Mouse (Mus musculus) erythroid progenitor cell, adult 5-6 weeks (primary cell): ENCODE data around the gene Olfr229. TPM values are rescaled to one million over a fixed set of nuclear protein-coding genes. Genes with fewer than 3 reads are reported as not detected.
"Not testable (repeated sequence)": the region's sequence is repeated elsewhere in the genome, so short reads cannot be mapped to it uniquely, and the experiment has no call there.

Experiments
- ATAC-seq: replicated peaks from 2 replicates; pipeline ENCODE4 v1.8.0; 2016; ENCODE audit warnings: moderate number of reproducible peaks, mild to moderate bottlenecking, moderate TSS enrichment, inconsistent platforms; ENCODE audit not compliant: poor library complexity, low FRiP score, severe bottlenecking
- total RNA-seq, 2 experiments: library from RNA; stranded (forward) in 1 of 2; stranded (reverse) in 1 of 2; fragments of 150-400 nt in 1 of 2; fragments of 186-747, 209-891 nt in 1 of 2; gene quantifications; 2 replicates each; pipeline versions ENCODE4 v1.2.3 to v1.2.4; 2015 to 2017; ENCODE audit warnings: low replicate concordance in 2 of 2

Gene Olfr229
- not detected in 2 replicates for total RNA-seq (2015; ENCODE audit: low replicate concordance)
- not detected in 2 replicates for total RNA-seq (2017; ENCODE audit: low replicate concordance)

- no peak for ATAC-seq
Measured at GRCm38 (mm10) chr9:39907036-39907435, at the start of gene Olfr229. Olfr229 (plus strand) TSS chr9:39907336.

GRCm38 (mm10) chr9:39866122-39866521, 41.0 kb upstream of the Olfr229 start, which contains the start of gene Olfr972:
Olfr972 (plus strand) TSS chr9:39866422.
- ATAC-seq: no peak

GRCm38 (mm10) chr9:39871986-39872385, 35.1 kb upstream of the Olfr229 start:
- ATAC-seq: not testable (repeated sequence)

DNA sequence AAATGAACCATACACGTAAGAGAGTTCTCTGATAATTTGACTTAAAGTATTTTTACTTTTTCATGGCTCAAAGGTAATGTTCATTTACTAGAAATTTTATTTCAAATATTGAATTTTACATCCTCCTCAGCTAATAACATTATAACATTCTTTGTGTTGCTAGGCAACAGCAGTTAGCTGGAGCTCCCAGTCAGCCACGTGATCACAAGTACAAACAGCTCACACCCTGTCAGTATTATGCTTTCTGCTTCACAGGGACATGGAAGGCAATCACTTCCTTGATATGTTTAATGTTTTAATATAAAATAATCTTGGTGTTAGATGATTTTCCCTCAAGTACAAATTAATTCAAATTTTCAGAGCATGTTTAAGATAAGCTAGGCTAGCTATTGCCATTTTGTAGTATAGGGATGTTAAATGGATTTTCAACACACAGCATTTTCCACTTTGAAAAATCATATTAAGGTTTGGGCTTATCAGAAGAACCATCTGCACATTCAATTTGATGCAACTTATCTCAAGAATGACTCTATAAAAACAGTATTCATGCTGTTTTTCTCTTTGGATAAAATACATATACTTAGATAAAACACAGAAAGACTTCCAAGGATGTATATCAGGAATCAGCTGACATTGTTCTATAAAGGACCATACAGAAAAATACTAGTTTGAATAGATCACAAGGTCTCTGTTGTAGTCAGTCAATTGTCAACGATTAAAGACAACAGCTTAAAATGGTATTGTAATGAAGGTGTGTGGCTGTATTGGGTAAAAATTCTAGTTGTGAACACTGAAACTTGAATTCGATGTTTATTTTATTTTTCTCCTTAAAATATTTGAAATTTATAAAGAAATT, 29.4 kb upstream of the Olfr229 start:
- not testable (repeated sequence) for ATAC-seq

DNA sequence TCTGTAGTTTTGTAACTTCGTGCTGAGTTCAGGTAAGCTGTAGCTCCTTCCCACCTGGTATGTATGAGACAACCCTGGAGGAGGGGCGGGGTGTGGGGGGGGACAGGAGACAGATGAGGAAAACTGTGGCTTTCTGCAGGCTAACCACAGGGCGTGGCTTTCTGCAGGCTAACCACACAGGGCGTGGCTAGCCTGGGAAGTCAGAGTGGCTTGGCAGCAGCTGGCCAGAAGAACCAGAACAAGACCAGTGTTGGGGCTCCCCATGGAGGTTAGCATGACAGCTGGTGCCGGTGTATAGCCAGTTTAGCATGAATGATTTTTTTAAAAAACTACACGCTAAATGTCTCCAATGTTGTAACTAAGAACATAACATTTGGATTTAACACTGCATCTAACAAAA, 2.0 kb upstream of the Olfr229 start:
- no peak for ATAC-seq

- no peak for ATAC-seq
Measured at GRCm38 (mm10) chr9:39909939-39910338, 2.8 kb downstream of the Olfr229 start.

DNA sequence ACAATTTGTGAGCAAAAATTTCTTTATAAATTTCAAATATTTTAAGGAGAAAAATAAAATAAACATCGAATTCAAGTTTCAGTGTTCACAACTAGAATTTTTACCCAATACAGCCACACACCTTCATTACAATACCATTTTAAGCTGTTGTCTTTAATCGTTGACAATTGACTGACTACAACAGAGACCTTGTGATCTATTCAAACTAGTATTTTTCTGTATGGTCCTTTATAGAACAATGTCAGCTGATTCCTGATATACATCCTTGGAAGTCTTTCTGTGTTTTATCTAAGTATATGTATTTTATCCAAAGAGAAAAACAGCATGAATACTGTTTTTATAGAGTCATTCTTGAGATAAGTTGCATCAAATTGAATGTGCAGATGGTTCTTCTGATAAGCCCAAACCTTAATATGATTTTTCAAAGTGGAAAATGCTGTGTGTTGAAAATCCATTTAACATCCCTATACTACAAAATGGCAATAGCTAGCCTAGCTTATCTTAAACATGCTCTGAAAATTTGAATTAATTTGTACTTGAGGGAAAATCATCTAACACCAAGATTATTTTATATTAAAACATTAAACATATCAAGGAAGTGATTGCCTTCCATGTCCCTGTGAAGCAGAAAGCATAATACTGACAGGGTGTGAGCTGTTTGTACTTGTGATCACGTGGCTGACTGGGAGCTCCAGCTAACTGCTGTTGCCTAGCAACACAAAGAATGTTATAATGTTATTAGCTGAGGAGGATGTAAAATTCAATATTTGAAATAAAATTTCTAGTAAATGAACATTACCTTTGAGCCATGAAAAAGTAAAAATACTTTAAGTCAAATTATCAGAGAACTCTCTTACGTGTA, 21.1 kb downstream of the Olfr229 start:
- not testable (repeated sequence) for ATAC-seq

GRCm38 (mm10) chr9:39928837-39929236, 21.7 kb downstream of the Olfr229 start:
- ATAC-seq: not testable (repeated sequence)

- ATAC-seq: no peak
Measured at GRCm38 (mm10) chr9:39937201-39937600, 30.1 kb downstream of the Olfr229 start, which contains the start of gene Olfr974. Olfr974 (plus strand) TSS chr9:39937501.

DNA sequence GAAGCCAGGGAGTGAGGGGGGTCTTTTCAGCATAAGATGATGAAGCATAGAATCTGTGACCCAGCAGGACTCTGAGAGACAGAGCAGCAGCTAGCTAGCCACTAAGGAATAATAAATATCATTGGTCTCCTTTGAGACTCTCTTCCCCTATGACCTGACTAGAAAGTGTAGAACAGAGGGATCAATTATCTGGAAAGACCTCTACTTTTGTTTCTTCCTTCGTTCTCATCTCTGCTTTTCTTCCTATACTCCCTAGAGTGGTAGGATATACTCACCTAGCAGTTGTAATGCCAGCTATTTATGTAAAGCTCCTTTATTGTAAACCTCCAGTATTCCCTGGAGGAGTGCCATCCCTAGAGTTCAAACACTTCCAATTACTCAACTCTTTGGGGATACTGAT, 44.8 kb downstream of the Olfr229 start, which contains the start of gene Olfr975:
Olfr975 (minus strand) TSS at position 101 of the 400 bp plus-strand sequence.
- ATAC-seq: no peak

GRCm38 (mm10) chr9:39961033-39961432, 53.9 kb downstream of the Olfr229 start, which contains the start of gene Olfr976:
Olfr976 (minus strand) TSS chr9:39961133.
- ATAC-seq: not testable (repeated sequence)

Other genes starting within 250 kb of the Olfr229 start
- gene Olfr963, start 240.1 kb upstream of the Olfr229 start, total RNA-seq (2015; ENCODE audit: low replicate concordance): not detected in 2 replicates
- not detected in 2 replicates for gene Olfr963, start 240.1 kb upstream of the Olfr229 start, total RNA-seq (2017; ENCODE audit: low replicate concordance)
- gene Olfr149, start 200.2 kb upstream of the Olfr229 start, total RNA-seq (2015; ENCODE audit: low replicate concordance): not detected in 2 replicates
- not detected in 2 replicates for gene Olfr149, start 200.2 kb upstream of the Olfr229 start, total RNA-seq (2017; ENCODE audit: low replicate concordance)
- gene Olfr965, start 196.0 kb upstream of the Olfr229 start, total RNA-seq (2015; ENCODE audit: low replicate concordance): not detected in 2 replicates
- gene Olfr965, start 196.0 kb upstream of the Olfr229 start, total RNA-seq (2017; ENCODE audit: low replicate concordance): not detected in 2 replicates
- gene Olfr150, start 176.4 kb upstream of the Olfr229 start, total RNA-seq (2015; ENCODE audit: low replicate concordance): not detected in 2 replicates
- not detected in 2 replicates for gene Olfr150, start 176.4 kb upstream of the Olfr229 start, total RNA-seq (2017; ENCODE audit: low replicate concordance)
- not detected in 2 replicates for gene Olfr967, start 161.1 kb upstream of the Olfr229 start, total RNA-seq (2015; ENCODE audit: low replicate concordance)
- not detected in 2 replicates for gene Olfr967, start 161.1 kb upstream of the Olfr229 start, total RNA-seq (2017; ENCODE audit: low replicate concordance)
- gene Olfr968, start 124.1 kb upstream of the Olfr229 start, total RNA-seq (2015; ENCODE audit: low replicate concordance): not detected in 2 replicates
- gene Olfr968, start 124.1 kb upstream of the Olfr229 start, total RNA-seq (2017; ENCODE audit: low replicate concordance): not detected in 2 replicates
- gene Olfr969, start 116.4 kb upstream of the Olfr229 start, total RNA-seq (2015; ENCODE audit: low replicate concordance): not detected in 2 replicates
- gene Olfr969, start 116.4 kb upstream of the Olfr229 start, total RNA-seq (2017; ENCODE audit: low replicate concordance): not detected in 2 replicates
- gene Olfr970, start 98.5 kb upstream of the Olfr229 start, total RNA-seq (2015; ENCODE audit: low replicate concordance): not detected in 2 replicates
- not detected in 2 replicates for gene Olfr970, start 98.5 kb upstream of the Olfr229 start, total RNA-seq (2017; ENCODE audit: low replicate concordance)
- not detected in 2 replicates for gene Olfr971, start 70.5 kb upstream of the Olfr229 start, total RNA-seq (2015; ENCODE audit: low replicate concordance)
- not detected in 2 replicates for gene Olfr971, start 70.5 kb upstream of the Olfr229 start, total RNA-seq (2017; ENCODE audit: low replicate concordance)
- not detected in 2 replicates for gene Olfr972, start 40.9 kb upstream of the Olfr229 start, total RNA-seq (2015; ENCODE audit: low replicate concordance)
- gene Olfr972, start 40.9 kb upstream of the Olfr229 start, total RNA-seq (2017; ENCODE audit: low replicate concordance): not detected in 2 replicates
- gene Olfr974, start 30.2 kb downstream of the Olfr229 start, total RNA-seq (2015; ENCODE audit: low replicate concordance): not detected in 2 replicates
- not detected in 2 replicates for gene Olfr974, start 30.2 kb downstream of the Olfr229 start, total RNA-seq (2017; ENCODE audit: low replicate concordance)
- gene Olfr975, start 44.7 kb downstream of the Olfr229 start, total RNA-seq (2015; ENCODE audit: low replicate concordance): not detected in 2 replicates
- gene Olfr975, start 44.7 kb downstream of the Olfr229 start, total RNA-seq (2017; ENCODE audit: low replicate concordance): not detected in 2 replicates
- gene Olfr976, start 53.8 kb downstream of the Olfr229 start, total RNA-seq (2015; ENCODE audit: low replicate concordance): not detected in 2 replicates
- gene Olfr976, start 53.8 kb downstream of the Olfr229 start, total RNA-seq (2017; ENCODE audit: low replicate concordance): not detected in 2 replicates
- gene Olfr978, start 84.8 kb downstream of the Olfr229 start, total RNA-seq (2015; ENCODE audit: low replicate concordance): not detected in 2 replicates
- not detected in 2 replicates for gene Olfr978, start 84.8 kb downstream of the Olfr229 start, total RNA-seq (2017; ENCODE audit: low replicate concordance)
- not detected in 2 replicates for gene Olfr979, start 96.1 kb downstream of the Olfr229 start, total RNA-seq (2015; ENCODE audit: low replicate concordance)
- not detected in 2 replicates for gene Olfr979, start 96.1 kb downstream of the Olfr229 start, total RNA-seq (2017; ENCODE audit: low replicate concordance)
- gene Olfr980, start 102.2 kb downstream of the Olfr229 start, total RNA-seq (2015; ENCODE audit: low replicate concordance): not detected in 2 replicates
- 1.2 TPM in 1 of 2 replicates, not detected in the other for gene Olfr980, start 102.2 kb downstream of the Olfr229 start, total RNA-seq (2017; ENCODE audit: low replicate concordance)
- not detected in 2 replicates for gene Olfr981, start 114.1 kb downstream of the Olfr229 start, total RNA-seq (2015; ENCODE audit: low replicate concordance)
- not detected in 2 replicates for gene Olfr981, start 114.1 kb downstream of the Olfr229 start, total RNA-seq (2017; ENCODE audit: low replicate concordance)
- not detected in 2 replicates for gene Olfr982, start 166.5 kb downstream of the Olfr229 start, total RNA-seq (2015; ENCODE audit: low replicate concordance)
- gene Olfr982, start 166.5 kb downstream of the Olfr229 start, total RNA-seq (2017; ENCODE audit: low replicate concordance): not detected in 2 replicates
- gene Olfr983, start 186.3 kb downstream of the Olfr229 start, total RNA-seq (2015; ENCODE audit: low replicate concordance): not detected in 2 replicates
- gene Olfr983, start 186.3 kb downstream of the Olfr229 start, total RNA-seq (2017; ENCODE audit: low replicate concordance): not detected in 2 replicates
- not detected in 2 replicates for gene Olfr984, start 206.9 kb downstream of the Olfr229 start, total RNA-seq (2015; ENCODE audit: low replicate concordance)
- gene Olfr984, start 206.9 kb downstream of the Olfr229 start, total RNA-seq (2017; ENCODE audit: low replicate concordance): not detected in 2 replicates
- not detected in 2 replicates for gene Olfr985, start 222.8 kb downstream of the Olfr229 start, total RNA-seq (2015; ENCODE audit: low replicate concordance)
- gene Olfr985, start 222.8 kb downstream of the Olfr229 start, total RNA-seq (2017; ENCODE audit: low replicate concordance): not detected in 2 replicates
- not detected in 2 replicates for gene Tmem225, start 240.8 kb downstream of the Olfr229 start, total RNA-seq (2015; ENCODE audit: low replicate concordance)
- gene Tmem225, start 240.8 kb downstream of the Olfr229 start, total RNA-seq (2017; ENCODE audit: low replicate concordance): not detected in 2 replicates